Comparison of ENCODE assay signal across 14 mouse cellular contexts in genomic region chr2:178483462-178483861, GRCm38 (mm10). TPM values are rescaled to one million over a fixed set of nuclear protein-coding genes. Genes with fewer than 3 reads are reported as not detected.
"Had no signal": no experiment of that assay in that cellular context is flagged by ENCODE, and none has a peak within 500 bp of the region (broad histone marks: within the 10 kb centered on the region; RNA-seq: fewer than 3 reads in every experiment).

No protein-coding gene starts in this region.

- H3K4me1 ChIP-seq: neural tube, embryonic 13.5 days had no signal

- DNase-seq: kidney, adult 8-10 months; kidney, postnatal 25 days; layer of hippocampus, adult 9-11 months; layer of hippocampus, postnatal 36 days; lung, adult 18-20 months; right cerebral cortex, adult 18-20 months; right cerebral cortex, postnatal 25 days; thymus, postnatal 4 days had no signal

- H3K4me3 ChIP-seq: limb, embryonic 13.5 days; midbrain, embryonic 12.5 days; neural tube, embryonic 13.5 days had no signal

- H3K27ac ChIP-seq: limb, embryonic 13.5 days; liver, embryonic 14.5 days; midbrain, embryonic 12.5 days; neural tube, embryonic 13.5 days had no signal

- H3K4me2 ChIP-seq: limb, embryonic 13.5 days; midbrain, embryonic 12.5 days; neural tube, embryonic 13.5 days had no signal

- H3K9ac ChIP-seq: limb, embryonic 13.5 days; liver, embryonic 14.5 days; midbrain, embryonic 12.5 days; neural tube, embryonic 13.5 days had no signal

- H3K36me3 ChIP-seq: limb, embryonic 13.5 days; midbrain, embryonic 12.5 days; neural tube, embryonic 13.5 days had no signal

- H3K27me3 ChIP-seq: limb, embryonic 13.5 days; midbrain, embryonic 12.5 days; neural tube, embryonic 13.5 days had no signal

- ATAC-seq: intestine, postnatal 0 days had no signal

- H3K9me3 ChIP-seq: midbrain, embryonic 12.5 days; neural tube, embryonic 13.5 days had no signal

RNA-seq across cellular contexts. Expression of gene Cdh26, which starts 53.1 kb away (rescaled TPM):
- total RNA-seq: liver, adult 2 months had no signal
- polyA plus RNA-seq: liver, adult 2 months; neural tube, embryonic 13.5 days had no signal
